Mouse (Mus musculus): ENCODE data around the gene Tmem178b.

- no peak for TF ChIP-seq EP300 (IDR thresholded peaks at IDR 0.05; ENCODE audit: low read depth)
- TF ChIP-seq CTCF (IDR thresholded peaks at IDR 0.05; ENCODE audit: low read depth) = no peak
Observed at GRCm38 (mm10) chr6:40015185-40015584, 142.1 kb downstream of the Tmem178b start.

All from heart, postnatal 0 days (tissue).